ENCODE assay signal across 43 mouse cellular contexts in the genomic region with DNA sequence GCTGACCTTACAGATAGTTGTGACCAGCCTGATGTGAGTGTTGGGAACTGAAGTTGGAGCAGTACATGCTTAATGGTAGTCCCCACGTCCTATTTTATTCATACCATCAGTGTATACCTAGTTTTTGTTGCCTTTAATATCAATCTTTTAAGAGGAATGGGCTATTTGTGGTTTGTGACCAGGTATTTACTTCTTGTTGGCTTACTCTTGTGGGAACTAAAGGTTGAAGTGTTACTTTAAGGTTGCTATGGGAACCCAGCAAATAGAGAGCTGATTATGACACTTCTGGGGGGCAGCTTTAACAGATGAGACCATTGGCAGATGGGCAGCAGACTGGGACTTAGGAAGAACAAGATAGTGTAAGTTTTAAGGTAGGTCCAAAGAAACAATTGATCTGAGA. TPM values are rescaled to one million over a fixed set of nuclear protein-coding genes. Genes with fewer than 3 reads are reported as not detected.
"Had no signal": no experiment of that assay in that cellular context is flagged by ENCODE, and none has a peak within 500 bp of the region (broad histone marks: within the 10 kb centered on the region; RNA-seq: fewer than 3 reads in every experiment).

A gene (plus strand): TSS at position 301 of the 400 bp plus-strand sequence.

- H3K27ac ChIP-seq: heart, embryonic 10.5 days; heart, embryonic 13.5 days; heart, embryonic 15.5 days; hindbrain, embryonic 10.5 days; hindbrain, embryonic 12.5 days; hindbrain, embryonic 13.5 days; hindbrain, embryonic 14.5 days; hindbrain, embryonic 15.5 days; hindbrain, postnatal 0 days; intestine, embryonic 15.5 days; kidney, embryonic 15.5 days; kidney, postnatal 0 days; layer of hippocampus, adult 2 months had no signal

- H3K36me3 ChIP-seq: heart, embryonic 10.5 days; heart, embryonic 12.5 days; heart, embryonic 13.5 days; heart, embryonic 15.5 days; hindbrain, embryonic 10.5 days; hindbrain, embryonic 12.5 days; hindbrain, embryonic 13.5 days; hindbrain, embryonic 15.5 days; intestine, embryonic 15.5 days; kidney, embryonic 15.5 days had no signal

- H3K4me3 ChIP-seq: heart, embryonic 10.5 days; heart, embryonic 12.5 days; heart, embryonic 13.5 days; heart, embryonic 15.5 days; hindbrain, embryonic 10.5 days; hindbrain, embryonic 12.5 days; hindbrain, embryonic 13.5 days; hindbrain, embryonic 15.5 days; intestine, embryonic 15.5 days; kidney, embryonic 15.5 days; layer of hippocampus, adult 2 months had no signal

- H3K4me1 ChIP-seq: heart, embryonic 10.5 days; heart, embryonic 12.5 days; heart, embryonic 15.5 days; hindbrain, embryonic 15.5 days; intestine, embryonic 15.5 days had no signal

- DNase-seq: heart, postnatal 10 days; heart, postnatal 14 days; heart, postnatal 36 days; heart, postnatal 4 days; kidney, adult 11 months; kidney, adult 18-20 months; kidney, adult 2 months; kidney, adult 8-10 months; kidney, adult 9 months; kidney, postnatal 10 days; kidney, postnatal 14 days; kidney, postnatal 25 days; kidney, postnatal 36 days; kidney, postnatal 4 days; layer of hippocampus, adult 9-11 months; layer of hippocampus, postnatal 36 days had no signal

- H3K27me3 ChIP-seq: heart, embryonic 12.5 days; heart, embryonic 13.5 days; heart, embryonic 15.5 days; hindbrain, embryonic 12.5 days; hindbrain, embryonic 13.5 days; hindbrain, embryonic 15.5 days; intestine, embryonic 15.5 days had no signal

RNA-seq across cellular contexts. Expression of the gene that starts here (rescaled TPM):
- polyA plus RNA-seq: heart, embryonic 10.5 days; heart, embryonic 11.5 days; heart, embryonic 12.5 days; heart, embryonic 13.5 days; heart, embryonic 14.5 days; heart, embryonic 15.5 days; heart, embryonic 16.5 days; heart, postnatal 0 days; hindbrain, embryonic 10.5 days; hindbrain, embryonic 11.5 days; hindbrain, embryonic 12.5 days; hindbrain, embryonic 13.5 days; hindbrain, embryonic 14.5 days; hindbrain, embryonic 15.5 days; hindbrain, embryonic 16.5 days; hindbrain, postnatal 0 days; inflammation-experienced regulatory T-cells, adult 6 months; intestine, embryonic 14.5 days; intestine, embryonic 15.5 days; intestine, embryonic 16.5 days; intestine, postnatal 0 days; kidney, adult 2 months; kidney, embryonic 14.5 days; kidney, embryonic 15.5 days; kidney, embryonic 16.5 days; kidney, postnatal 0 days; large intestine, adult 2 months had no signal
